Mouse (Mus musculus) A20 (cell line): ENCODE data around the gene Msantd3.

Experiments
- DNase-seq: peaks from one replicate; pipeline ENCODE4 v3.0.0-alpha.2; 2011; ENCODE audit warnings: low read depth, low spot score

Msantd3 gene

DNA sequence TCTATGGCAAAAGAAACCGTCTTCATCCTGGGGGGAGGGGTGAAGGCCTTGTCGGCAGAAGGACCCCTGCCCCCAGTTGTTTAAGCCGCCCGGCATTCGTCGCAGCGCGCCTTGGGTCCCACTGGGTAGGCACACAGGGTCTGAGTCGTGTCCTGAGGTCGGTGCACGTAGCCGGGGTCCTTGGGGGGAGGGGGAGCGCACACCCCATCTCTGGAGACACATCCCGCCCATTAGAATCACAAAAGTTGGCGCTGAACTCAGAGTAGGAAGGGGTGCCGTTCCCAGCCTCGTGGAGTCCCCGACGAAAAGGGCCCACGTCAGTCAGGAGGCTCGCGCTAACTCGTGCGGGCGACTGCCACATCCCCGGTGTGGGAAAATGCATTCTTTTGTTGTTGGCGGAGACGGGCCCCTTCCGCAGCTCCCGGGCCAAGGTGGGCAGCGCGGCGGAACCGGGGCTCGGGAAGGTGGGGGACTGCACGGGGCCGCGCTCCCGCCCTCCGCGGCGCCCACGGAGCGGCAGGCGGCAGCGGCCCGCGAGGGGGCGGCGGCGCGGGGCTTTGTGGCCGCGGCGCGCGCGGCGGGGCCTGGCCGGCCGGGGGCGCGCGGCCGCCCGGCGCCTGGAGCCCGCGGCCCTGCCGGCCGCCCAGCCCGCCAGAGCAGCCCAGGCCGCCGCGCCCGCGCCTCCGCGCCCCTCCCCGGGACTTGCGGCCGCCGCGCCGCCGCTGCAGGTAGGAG lies at the start of gene Msantd3:
Gene Msantd3, plus strand, starts transcription at position 95 of the 735 bp plus-strand sequence.
- DNase-seq: no peak

DNA sequence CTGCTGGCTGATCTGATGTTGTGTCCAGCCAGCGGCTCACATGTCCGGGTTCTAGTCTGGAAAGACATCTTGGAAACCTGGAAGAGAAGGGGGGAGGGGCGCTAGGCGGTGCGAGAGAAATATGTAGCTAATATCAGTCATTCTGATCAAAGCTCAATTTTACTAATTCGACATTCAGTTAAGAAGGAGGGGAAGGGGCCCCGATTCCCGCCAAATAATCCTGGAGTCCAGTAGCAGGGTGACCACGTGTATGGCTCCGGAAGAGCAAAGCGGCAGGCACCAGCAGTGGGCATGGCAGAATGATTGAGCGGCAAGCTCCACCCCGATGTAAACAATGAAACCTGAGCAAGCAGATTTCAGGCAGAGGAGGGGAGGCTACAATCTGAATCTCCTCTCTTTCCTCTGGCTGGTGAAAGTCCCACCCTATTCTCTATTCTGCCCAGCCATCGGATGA lies 48.4 kb upstream of the Msantd3 start:
- DNase-seq: no peak

DNA sequence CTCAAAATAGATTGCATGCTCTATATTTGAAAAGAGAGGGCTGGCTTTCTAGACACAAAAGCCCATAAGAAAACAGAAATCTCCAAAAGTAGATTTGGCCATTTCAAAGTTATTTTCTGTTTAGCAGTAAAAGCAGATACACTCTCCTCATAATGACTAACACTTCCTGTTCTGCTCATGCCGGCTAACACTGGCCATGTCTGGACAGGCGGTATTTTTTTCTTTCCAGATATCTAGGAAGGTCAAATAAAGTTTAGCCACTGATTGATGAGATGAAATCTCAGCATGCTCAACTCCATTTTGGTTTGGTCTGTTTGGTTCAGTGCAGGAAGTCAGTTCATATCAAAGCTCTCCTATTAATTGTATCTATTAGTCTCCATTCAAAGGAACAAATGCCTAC lies 47.2 kb upstream of the Msantd3 start:
- DNase-seq: no peak

DNA sequence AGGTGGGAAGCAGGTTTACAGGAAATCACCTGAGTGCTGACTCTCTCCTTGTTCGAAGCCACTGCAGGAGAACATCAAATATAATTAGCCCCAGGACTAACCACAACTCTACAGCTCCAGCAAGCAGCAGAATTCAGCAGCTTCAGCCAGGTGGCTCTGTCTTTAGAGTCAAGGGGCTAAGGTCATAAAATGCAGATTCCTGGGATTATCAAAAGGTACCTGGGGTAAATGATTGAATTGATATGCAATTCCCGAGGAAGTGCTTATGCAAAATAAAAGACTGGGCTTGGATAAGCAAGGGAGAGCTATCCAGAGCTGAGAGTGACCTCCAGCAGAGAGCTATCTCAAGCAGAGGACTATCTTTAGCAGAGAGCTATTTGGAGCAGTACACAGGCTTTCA lies 28.9 kb upstream of the Msantd3 start:
- no peak for DNase-seq

DNA sequence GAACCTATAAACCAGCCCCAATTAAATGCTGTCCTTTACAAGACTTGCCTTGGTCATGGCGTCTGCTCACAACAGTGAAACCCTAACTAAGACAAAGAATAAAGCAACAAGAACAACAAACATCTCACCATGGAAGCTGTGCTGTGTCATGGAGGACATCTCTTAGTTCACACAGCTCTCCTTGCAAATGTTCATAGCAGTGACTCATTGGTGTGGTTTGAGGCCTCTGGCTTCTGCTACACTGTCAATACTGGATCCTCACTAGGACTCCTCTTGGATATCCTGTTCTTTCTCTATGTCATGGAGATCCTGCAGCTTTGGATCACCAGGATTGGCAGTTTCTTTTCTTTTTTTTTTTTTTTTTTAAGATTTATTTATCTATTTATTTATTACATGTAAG lies 10.2 kb upstream of the Msantd3 start:
- no peak for DNase-seq

DNA sequence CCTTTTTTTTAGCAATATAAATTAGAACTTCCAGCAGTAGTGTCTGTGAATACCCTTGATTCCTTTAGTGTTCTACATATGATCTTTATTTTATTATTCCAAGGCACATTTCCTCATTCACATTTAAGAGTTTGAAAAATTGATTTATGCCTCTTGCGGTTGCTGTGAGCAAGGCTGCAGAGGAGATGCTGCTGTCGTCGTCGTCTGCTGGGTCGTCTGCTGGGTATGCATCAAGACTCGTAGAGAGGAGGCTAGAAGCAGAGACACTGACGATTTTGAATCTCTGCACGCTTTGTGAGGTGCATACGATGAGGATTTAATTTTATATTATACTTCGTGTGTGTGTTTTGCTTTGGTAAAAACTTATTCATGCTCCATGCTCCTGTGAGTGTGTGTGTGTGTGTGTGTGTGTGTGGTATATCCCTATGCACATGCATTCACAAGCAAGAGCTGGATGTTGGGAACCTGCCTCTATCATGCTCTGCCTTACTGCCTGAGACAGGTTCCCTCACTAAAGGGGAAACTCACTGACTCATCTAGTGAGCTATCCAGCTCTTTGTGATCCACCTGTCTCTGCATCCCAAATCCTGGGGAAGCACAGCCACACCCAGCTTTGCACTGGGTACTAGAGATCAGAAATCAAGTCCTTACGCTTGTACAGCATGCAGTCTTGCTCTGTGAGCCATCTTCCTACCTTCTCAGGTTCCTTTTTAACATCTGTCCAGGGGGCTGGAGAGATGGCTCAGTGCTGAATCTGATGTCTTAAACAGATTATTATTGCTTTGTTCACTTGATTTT lies 7.7 kb upstream of the Msantd3 start:
- no peak for DNase-seq

DNA sequence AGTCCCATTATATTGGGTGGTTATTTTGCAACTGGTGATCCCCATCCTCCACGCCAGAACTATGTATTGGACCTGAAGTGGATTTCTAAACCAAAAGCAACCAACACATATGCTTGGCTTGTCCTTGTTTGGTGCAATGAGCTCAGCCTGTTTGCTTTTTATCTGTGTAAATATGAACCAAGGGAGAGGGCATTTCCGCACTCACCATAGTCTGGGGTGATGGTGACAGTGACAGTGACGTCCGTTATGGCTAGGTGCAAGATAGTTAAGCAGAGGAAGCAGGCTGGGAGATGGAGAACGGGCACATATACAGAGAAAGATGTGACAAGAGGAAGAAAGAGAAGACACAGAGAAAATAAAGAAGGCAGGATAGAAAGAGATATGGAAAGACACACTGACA lies 3.5 kb upstream of the Msantd3 start:
- DNase-seq: no peak

DNA sequence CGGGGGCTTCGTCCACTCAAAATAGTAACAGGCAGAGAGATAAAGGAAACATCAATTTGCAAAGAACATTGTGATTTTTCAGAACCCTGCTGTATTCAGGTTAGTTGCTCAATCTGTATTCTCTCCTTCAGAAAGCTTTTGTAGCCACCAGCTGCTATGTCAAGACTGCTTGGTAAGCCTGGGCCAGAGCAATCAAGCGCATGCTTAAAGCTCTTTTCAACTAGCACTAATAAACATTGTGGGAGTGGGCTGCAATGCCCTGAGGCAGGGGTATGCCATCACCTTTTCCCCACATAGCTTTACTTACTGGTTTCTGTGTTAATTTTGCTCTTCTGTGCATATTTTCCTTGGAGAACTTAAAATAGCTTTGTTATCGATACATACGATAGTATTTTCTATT lies 2.7 kb upstream of the Msantd3 start:
- DNase-seq: no peak

DNA sequence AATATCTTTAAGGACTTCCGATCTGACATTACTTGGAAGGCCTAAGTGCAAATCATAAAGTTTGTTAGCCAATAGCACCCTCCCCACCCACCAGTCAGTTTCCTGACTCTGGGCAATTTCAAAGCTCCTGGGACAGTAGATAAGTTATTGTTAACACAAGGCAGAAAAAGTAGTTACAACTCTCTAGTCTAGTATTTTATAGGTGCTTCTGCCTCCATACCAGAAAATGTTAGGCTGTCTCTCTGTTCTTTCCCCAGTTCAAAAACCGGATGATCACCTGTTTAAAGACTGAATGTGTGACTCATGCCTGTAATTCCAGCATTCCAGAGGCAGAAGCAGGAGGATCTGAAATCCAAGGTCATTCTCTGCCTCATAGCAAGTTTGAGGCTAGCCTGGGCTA lies 1.2 kb upstream of the Msantd3 start:
- no peak for DNase-seq

DNA sequence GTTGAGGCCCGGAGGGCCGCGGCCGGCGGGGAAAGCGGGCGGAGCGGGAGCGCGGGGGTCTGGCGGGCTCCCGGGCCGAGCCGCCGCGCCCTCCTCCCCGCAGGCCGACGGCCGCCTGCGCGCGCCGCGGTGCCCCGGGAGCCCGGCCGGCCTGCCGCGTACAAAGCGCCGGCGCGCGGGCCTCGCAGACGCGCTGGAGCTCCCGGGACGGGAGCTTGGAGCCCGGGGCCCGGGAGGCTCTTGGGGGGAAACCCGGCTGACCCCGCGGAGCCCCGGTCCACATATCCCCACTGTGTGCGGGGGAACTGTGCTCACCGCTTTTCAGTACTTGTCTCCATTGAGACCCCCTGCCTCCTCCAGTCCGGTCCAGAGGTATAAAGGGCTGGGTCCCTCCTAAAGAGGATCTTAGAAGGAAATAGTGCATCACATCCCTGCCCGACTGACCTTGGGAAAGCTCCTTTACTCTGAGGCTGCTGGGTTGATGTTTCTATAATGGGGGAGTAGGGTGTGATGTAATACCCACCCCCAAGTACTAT lies 909 bp downstream of the Msantd3 start:
- DNase-seq: no peak

DNA sequence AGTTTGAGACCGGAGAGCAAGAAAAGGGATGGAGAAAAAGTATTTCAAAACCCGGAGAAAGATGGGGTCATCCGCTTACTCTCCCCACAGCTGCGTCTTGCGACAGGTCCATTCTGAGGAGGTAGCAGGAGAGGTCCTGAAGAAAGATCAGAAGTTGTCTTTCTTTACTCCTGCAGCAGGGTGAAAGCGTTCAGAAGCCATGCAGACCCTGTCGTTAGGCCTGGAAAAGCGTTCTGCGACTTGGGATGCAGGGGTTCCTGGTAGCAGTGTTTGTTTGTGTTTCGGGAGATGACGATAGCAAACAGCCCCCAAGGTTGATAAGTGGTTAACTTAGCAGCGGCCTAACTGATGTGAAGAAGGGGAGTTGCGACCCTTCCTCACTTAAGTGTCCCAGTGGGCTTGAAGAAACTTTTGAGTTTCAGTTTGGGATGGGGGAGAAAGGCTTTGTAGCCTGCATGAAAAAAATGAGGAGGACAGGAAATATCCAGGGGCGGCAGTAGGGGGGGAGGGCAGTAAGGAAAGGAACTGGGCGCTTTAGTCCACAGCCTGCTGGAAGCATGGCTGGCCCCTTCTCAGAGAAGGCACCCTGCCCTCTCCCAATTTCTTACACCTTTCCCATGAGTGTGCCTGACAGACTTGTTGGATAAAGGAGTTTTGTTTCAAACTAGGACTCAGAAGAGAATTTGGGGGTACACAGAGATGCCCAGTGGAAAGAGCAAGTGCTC lies 2.0 kb downstream of the Msantd3 start:
- no peak for DNase-seq

DNA sequence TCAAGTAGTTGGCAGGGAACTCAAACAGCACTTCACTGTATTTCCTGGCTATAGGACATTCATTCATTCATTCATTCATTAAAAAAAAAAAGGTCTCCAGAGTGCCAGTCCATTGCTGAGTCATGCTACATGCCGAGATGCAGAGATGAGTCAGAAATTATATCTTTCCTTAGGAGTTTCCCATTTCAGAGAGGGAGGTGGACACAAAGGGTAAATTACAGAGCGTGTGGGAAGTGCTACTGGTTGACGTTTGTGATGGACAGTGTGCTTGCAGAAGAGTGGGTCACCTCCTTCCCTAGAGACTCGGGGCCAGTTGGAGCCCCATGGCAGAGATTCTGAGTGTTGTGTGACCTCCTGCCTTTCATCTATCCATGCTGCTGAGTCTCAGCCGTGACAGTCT lies 2.6 kb downstream of the Msantd3 start:
- DNase-seq: no peak

DNA sequence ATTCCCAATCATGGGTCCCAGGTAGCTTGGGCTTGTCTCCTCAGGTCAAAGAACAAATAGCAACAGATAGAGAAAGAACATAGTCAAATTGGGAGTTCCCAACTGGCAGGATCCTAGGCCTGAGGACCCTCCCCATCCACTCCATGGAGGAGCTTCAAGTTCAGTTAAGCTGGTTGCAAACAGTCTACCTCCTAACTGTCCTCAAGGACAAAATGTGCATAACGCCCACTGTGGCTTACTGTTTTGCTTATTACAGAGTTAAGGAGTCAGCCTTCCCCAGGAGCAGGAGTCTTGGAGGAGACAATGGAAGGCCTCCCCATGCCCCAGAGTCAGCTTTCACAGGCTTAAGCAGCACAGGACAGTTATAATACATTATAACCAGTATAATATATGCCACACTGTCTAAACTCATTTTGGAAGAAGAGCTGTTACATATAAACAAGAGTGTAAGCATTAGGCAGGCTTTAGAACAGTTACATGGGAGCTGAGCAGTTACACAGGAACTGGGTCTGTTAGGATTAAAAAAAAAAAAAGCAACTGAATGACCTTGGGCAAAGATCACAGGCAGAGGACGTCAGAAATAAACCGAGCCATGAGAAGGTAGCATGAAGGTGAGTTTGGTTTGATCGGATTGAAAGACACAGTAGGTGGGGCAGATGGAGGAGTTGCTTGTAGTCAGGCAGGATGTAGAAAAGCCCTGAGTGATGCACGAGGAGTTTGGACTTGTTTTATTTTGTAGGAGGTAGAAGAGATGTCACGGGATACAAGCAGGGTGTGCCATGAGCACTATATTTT lies 3.5 kb downstream of the Msantd3 start:
- no peak for DNase-seq

DNA sequence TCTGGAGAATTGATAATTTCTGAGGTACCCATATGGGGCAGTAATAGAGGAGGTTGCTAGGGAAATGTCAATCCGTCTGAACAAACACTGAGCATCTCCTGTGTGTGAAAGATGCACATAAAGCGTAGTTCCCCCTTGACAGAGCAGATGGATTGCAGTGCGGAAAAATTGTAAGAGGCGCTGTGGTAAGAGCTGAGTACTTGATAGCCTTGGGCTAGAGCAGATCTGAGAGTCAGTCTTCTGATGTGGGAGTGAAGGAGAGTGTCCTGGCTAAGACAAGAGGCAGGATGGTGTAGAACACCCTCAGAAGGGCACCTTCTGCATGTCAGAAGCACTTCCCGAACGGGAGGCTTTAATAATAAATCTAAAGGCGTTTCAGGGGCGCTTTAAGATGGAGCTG lies 4.4 kb downstream of the Msantd3 start:
- DNase-seq: no peak

DNA sequence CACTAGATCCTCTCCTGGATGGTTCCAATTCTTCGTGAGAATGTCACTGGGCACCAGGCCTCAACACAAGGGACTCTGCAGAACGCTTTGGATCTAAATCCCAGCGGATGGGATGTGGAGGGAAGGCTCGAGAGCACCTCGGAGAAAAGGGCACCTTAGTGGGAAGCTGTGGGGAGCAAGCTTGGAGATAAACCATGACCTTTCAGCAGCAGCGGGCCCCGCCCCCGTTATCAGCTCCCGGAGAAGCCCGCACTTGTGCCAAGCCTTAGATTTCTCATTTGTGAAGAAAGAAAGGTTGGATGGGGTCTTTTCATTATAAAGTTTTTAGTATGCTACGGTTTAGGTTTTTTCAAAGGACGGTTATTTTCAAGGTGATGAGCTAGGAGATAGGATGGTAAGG lies 6.2 kb downstream of the Msantd3 start:
- DNase-seq: no peak

DNA sequence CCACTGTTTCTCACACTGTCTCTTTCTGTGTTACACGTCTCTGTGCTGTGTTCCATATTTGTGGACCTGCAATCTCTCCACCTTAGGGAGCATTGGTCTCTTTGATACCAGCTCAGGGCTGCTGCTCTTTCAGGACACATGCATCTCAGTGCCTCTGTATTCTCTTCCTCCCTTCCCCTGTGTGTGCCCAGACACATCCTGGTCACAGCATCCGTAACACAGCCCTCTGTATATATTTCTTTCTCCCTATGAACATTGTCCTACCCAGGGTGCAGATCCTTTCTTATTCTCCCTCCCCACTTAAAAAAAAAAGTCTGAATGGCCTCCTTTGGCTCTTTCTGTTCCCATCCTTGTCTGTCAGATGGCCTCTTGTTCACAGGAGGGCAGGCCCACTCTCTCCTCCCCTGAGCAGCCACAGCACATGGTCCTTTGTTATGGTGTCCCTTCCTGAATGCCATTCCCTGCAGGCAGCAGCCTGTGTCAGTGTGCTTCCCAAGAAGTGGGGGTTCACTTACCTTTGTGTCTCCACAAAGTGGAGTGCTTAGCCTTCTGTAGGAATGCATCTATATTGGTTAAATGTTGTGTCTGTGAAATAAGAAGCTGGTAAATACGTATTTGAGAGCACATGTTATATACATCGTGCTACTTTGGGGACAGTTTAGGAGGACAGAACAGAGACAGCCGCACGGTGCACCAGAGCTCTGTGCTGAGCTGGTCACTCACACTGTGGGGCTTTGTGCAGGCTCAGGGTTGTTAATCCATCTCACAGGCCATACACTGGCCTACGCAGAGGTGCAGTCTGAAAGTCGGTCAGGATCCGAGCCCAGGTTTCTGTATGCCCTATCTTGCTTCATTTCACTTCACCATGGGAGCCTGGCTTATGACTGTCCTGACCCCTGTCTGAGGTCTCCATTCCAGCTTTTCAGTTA lies 7.1 kb downstream of the Msantd3 start:
- DNase-seq: no peak

DNA sequence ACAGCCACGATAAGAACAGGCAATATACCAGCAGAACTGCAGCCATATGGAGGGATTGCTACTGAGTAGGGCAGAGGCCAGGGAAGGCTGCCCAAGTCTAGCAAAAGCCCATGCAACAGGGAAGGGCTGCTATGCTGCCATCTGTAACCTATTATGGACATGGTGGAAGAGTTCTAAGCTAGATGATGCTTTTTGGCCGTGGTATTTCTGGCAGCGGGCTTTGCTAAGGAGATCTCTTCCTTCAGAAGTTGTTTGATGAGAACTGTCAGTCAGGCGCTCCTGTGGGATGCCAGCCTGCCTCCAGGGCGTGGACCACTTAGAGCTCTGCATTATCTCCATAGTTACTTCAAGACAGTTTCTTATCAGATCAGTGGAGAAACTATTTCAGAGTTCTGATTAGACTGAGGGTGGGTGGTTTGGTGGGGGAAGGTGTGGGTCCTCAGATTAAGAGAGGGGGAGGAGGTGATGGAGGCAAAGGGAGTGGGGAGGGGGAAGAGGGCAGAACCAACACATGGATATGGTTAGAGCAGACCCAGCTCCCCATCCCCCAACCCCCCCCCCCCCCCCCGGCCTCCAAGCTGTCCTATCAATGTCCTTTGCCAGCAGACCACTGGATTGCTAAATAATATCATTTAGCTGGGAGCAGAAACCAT lies 8.8 kb downstream of the Msantd3 start:
- no peak for DNase-seq

DNA sequence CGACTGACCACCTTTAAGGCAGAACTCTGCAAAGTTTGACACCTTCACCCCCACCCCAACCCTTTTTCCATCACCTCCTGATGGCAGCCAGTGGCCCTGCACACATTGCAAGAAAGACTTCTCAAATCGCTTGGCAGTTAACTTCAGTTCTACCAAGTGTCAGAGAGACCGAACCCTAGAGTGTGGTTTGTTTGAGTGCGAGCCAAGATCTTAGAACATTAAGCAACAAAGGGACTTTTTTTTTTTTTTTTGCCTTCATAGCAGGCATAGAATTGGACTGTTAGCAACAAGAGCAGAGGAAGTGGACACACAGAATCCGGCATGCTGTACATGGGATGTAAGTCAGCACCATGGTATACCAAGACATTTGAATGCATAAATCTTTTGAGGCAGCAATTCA lies 9.9 kb downstream of the Msantd3 start:
- DNase-seq: no peak

DNA sequence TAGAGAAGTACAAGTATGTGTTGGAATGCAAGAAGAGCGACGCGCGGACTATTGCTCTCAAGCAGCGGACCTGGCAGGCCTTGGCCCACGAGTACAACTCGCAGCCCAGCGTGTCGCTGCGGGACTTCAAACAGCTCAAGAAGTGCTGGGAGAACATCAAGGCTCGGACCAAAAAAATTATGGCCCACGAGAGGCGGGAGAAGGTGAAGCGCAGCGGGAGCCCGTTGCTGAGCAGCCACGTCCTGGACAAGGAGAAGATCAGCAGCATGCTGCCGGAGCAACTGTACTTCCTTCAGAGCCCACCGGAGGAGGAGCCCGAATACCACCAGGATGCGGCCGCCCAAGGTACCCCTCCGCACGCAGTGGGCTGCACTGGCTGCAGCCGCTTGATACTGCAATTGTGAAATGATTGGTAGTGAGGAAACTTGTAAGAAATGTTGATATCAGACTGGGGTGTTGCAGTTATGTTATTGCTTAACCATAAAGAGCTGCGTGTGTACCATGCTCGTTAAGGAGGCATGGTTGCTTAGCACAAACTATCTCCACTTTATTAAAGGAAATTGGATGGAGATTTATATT lies 12.8 kb downstream of the Msantd3 start:
- no peak for DNase-seq
